Mouse (Mus musculus) spleen, postnatal 36 days (tissue): ENCODE measurements around the gene Castor1.

Experiments used
- DNase-seq, 2 experiments: peaks; one replicate each; pipeline ENCODE4 v3.0.0; 2022; ENCODE audit warnings: low spot score in 2 of 2, mixed read lengths in 1 of 2

Gene Castor1

DNA sequence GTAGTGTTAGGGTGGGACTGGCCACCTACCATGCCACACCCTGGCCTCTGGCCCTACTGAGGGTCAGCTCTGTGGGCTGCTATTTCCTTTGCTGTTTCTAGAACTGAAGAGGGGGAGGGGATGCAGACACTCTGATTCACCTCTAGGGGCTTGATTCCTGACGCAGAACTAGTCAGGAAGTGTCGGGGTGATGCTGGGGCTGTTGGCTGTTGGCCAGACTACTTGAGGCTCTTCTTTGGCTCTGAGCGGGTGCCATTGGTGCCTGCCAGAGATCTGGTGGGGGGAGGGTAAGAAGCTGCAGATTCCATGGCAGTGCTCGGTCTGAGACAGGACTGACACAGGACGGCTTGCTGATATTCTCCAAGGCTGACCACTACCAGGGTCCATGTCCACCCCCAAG, 43.9 kb downstream of the Castor1 start:
- no peak for DNase-seq

DNA sequence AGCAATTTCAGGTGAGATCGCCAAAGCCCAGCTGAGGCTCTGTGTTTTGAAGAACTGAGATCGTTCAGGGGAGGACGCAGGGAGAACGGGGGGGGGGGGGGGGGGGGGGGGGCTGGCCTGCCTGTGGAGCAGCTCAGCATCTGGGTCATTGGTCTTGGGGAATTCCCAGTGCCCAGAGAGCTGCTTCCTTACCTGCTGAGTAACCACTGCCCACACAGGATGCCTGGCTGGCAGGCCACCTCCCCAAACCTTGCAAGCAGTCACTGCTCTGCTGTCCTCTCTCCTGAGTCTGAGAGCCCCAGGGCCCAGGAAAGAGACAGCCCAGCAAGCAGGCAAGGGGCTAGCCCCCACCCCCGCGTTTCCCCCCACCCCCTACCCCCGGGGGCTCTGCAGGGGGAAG, 44.8 kb downstream of the Castor1 start:
- DNase-seq: no peak

DNA sequence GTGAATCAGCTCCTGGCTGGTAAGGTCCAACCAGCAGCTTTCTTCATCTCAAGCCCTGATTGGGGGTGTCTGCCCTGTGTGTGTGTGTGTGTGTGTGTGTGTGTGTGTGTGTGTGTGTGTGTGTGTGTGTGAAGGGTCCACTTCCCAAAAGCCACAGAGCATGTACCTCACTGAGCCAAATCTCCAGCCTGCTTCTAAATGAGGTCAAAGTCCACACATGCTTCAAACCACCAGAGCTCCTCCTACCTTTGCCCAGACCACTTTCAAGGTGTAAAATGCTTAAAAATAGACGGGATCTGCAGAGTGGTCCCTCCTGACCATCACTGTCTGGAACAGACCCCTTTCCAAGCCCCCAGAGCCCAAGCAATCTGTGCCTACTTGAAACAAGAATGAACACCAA, 45.3 kb downstream of the Castor1 start:
- DNase-seq: no peak

DNA sequence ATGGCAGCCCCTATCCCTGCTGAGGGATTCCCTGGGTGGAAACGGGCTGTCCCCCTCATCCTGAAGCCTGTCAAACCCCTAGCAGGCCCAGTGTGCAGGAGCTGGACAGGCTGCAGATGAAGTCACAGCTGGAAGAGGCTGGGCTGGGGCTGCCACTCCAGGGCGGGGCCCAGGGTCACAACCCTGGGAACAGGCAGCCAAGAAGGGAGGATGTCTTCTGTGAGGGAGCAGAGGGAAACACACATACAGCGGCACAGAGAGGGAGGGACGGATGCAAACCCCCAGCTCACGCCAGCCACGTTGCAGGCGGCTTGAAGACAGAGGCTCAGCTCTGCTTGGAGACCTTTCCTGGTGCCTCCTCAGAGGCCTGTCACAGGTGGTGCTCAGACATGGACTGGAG, 46.0 kb downstream of the Castor1 start:
- no peak for DNase-seq

DNA sequence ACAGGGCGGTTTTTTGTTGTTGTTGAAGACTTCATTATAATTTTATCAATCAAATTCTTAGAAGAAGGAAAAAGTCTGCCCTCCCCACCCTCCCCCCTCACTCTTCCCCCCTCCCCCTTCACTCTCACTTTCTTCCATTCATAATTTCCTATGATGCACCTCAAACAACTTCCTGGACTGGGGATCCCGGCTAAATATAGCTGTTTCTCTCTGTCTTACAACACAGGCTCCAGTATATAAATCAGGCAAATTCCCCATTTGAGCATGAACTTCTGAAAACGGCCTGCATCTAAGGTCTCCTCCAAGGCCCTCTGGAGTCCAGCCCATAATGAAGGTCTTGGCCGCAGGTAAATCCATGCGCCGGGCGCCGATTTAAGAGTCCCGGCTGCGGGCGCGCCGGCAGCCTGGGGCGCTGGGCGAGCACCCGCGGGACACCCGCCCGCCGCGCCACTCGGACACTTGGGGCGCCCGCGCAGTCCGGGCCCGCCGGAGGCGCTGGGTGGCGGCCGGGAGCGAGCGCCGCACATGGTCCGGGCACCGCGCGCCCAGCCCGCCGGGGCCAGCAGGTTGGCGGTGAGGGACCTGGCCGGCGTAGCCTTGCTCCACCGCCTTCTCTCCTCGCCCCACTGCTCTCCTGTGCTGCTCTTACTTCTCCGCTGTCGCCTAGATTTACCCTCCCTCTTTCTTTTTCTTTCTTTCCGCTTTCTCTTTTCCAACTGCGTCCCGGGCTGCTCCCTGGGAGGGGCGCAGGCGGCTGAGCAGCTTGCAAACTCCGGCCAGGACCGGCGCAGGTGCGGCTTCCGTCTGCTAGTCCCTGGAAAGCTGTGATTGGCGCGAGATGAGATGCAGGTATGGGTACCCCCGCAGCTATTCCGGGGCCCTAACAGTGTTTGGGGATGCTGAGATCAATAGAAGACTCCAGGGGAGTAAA, 48.5 kb downstream of the Castor1 start:
- no peak for DNase-seq

DNA sequence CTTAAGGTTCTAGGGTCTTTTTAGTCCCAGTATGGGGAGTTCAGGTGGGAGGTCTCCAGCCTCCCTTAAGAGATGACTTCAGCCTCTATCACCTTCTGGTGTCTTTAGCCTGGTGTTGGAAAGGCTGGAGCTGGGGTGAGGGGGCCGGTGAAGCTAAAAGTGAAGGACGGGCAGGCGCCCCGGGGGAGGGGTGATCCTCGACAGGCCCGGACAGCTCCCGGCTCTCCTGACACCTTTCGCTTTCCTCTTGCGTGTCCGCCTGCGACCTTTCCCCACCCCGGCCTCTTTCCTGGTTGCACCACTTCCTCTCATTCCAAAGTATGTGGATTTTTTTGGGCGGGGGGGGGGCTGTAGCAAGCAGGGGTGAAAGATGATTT, 49.2 kb downstream of the Castor1 start:
- DNase-seq: no peak

DNA sequence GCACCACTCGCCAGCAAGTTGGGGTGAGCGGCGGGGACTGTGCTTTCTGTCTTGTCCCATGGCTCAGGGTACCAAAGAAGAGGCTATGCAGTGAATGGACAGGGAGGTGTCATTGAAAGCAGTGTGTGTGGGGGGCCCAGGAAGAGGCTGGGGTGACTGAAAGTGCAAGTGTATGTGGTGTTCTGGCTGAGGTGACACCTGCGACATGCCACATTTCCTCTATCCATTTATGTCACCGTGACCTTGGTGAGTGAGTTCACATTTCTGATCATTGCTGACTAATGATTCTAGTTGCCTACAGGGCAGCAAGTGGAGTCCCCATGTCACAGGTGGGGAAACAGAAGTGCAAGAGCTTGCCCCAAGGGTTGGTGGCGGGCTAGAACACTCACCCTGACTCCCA, 50.5 kb downstream of the Castor1 start:
- DNase-seq: no peak

DNA sequence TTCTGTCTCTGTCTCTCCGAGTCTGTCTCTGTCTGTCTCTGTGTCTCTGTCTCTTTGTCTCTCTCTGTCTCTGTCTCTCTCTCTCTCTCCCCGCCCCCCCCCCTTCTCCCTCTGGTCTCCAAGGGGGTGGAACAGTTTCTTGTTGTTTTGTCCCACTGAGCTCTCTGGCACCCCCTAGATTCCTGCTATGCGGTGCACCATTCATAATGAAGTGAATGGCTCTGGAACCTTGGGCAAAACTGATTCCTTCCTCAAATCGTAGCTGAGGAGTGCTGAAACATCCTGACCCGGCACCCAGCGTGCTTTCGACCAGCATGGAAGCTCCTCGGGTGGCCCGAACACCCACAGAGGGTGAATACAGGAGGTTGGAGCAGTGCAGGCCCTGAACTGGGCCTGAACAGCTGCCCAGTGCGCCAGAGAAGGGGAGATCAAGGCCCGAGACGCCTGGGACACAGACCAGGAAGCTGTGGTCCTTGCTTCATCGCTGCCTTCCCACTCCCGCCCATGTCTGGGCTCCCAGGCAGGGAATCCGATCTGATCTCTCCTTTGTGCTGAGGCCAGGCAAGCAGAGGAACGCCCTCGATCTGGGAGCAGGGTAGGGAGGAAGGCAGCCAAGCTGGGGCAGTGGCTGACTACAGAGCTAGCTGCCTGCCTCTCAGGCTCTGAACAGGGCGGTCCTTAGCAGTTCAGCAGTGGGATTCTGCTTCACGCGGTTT, 52.9 kb downstream of the Castor1 start:
- DNase-seq: no peak

DNA sequence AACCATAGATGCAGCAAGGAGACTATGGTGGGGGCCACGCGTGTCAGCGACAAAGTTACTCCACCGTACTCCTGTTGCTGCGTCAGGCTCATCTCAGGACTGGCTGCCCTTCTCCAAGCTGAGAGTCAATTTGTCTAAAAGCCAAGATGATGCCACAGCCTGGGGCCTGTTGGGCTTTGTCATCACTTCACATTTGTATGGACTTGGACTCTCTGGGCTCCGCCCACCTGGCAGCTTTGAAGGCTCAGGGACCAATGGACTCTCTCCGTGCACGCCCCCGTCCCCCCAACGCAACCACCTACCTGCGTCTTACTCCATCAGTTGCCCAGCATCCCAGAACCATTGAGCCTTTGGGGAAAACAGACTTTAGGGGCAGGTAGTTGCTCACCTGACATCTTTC, 53.5 kb downstream of the Castor1 start:
- DNase-seq: no peak
